Mouse (Mus musculus) ES-Bruce4 (cell line): ENCODE data around the gene En2. TPM values are rescaled to one million over a fixed set of nuclear protein-coding genes. Genes with fewer than 3 reads are reported as not detected.

Experiments used
- H3K27ac ChIP-seq: 2 replicates; pipeline ENCODE4 v1.5.1; 2012; ENCODE audit warnings: low read length, inconsistent platforms; ENCODE audit not compliant: insufficient read depth
- H3K27me3 ChIP-seq: 2 replicates; pipeline ENCODE4 v1.6.1; 2012; ENCODE audit warnings: mild to moderate bottlenecking, low read length, inconsistent platforms; ENCODE audit not compliant: control insufficient read depth, poor library complexity, insufficient read depth, severe bottlenecking
- H3K36me3 ChIP-seq: 2 replicates; pipeline ENCODE4 v1.6.1; 2012; ENCODE audit warnings: inconsistent platforms, mild to moderate bottlenecking, low read length, moderate library complexity; ENCODE audit not compliant: control insufficient read depth, poor library complexity, insufficient read depth, severe bottlenecking
- H3K4me1 ChIP-seq: one replicate; pipeline ENCODE4 v1.8.1; 2011; ENCODE audit warnings: low read length; ENCODE audit not compliant: control insufficient read depth, insufficient read depth
- H3K4me3 ChIP-seq: 2 replicates; pipeline ENCODE4 v1.5.1; 2011; ENCODE audit warnings: low read depth, mild to moderate bottlenecking, low read length
- H3K9ac ChIP-seq: 2 replicates; pipeline ENCODE4 v1.6.1; 2012; ENCODE audit warnings: low read depth, mild to moderate bottlenecking, inconsistent platforms; ENCODE audit not compliant: poor library complexity, severe bottlenecking
- H3K9me3 ChIP-seq: replicated peaks from 2 replicates; pipeline ENCODE4 v1.6.1; 2012; ENCODE audit warnings: mild to moderate bottlenecking, low read length, inconsistent platforms; ENCODE audit not compliant: control insufficient read depth, poor library complexity, insufficient read depth, severe bottlenecking
- CTCF ChIP-seq: IDR thresholded peaks from one replicate; pipeline ENCODE4 v1.8.1; 2011; ENCODE audit warnings: low read depth, low read length
- EP300 ChIP-seq: IDR thresholded peaks from 2 replicates; pipeline ENCODE4 v1.6.1; 2011; ENCODE audit warnings: low read depth, low read length; ENCODE audit not compliant: insufficient read depth
- POLR2A ChIP-seq: IDR thresholded peaks from one replicate; pipeline ENCODE4 v1.8.1; 2011; ENCODE audit warnings: low read length; ENCODE audit not compliant: insufficient read depth
- polyA plus RNA-seq: library from polyadenylated mRNA; stranded (reverse); fragments of >200 nt; gene quantifications from 2 replicates; pipeline ENCODE4 v1.2.4, GENCODE M21; 2011; ENCODE audit warnings: low read depth; ENCODE audit not compliant: missing spikeins, insufficient read depth, insufficient read length

The En2 gene
- polyA plus RNA-seq, 1 experiment = 1.6 TPM

- Histone ChIP-seq H3K27me3 (peaks cover 6% of the 10 kb centered on the region; the same call in 1 of the 2 replicates), H3K36me3 (no peaks in the 10 kb centered on the region), H3K27ac (no peak overlapping the region), H3K9ac (no peak overlapping the region), H3K4me3 (no peak overlapping the region), H3K4me1 (peaks cover 5% of the 10 kb centered on the region), H3K9me3 (no peaks in the 10 kb centered on the region)
- no peak for TF ChIP-seq CTCF
- TF ChIP-seq POLR2A = no peak
- no peak for TF ChIP-seq EP300
These were observed 8.6 kb downstream of the En2 start for GRCm38 (mm10) chr5:28174086-28174485.

- Histone ChIP-seq H3K36me3 (no peaks in the 10 kb centered on the region), H3K27me3 (peaks cover 6% of the 10 kb centered on the region; the same call in 1 of the 2 replicates), H3K9ac (peak overlapping the region; percentile 34), H3K27ac (no peak overlapping the region), H3K9me3 (no peaks in the 10 kb centered on the region), H3K4me3 (peak overlapping the region; percentile 24; the same call in 1 of the 2 replicates), H3K4me1 (peaks cover 5% of the 10 kb centered on the region)
- TF ChIP-seq CTCF (no peak), POLR2A (no peak), EP300 (no peak)
These were observed 9.5 kb downstream of the En2 start for GRCm38 (mm10) chr5:28174876-28175569.

GRCm38 (mm10) chr5:28175570-28175919, 10.1 kb downstream of the En2 start:
- Histone ChIP-seq H3K9ac (peak overlapping the region; percentile 34), H3K4me3 (peak overlapping the region; percentile 24; the same call in 1 of the 2 replicates), H3K9me3 (no peaks in the 10 kb centered on the region), H3K27me3 (peaks cover 6% of the 10 kb centered on the region; the same call in 1 of the 2 replicates), H3K27ac (no peak overlapping the region), H3K4me1 (peaks cover 5% of the 10 kb centered on the region), H3K36me3 (no peaks in the 10 kb centered on the region)
- no peak for TF ChIP-seq EP300

- Histone ChIP-seq H3K4me3 (no peak overlapping the region), H3K27ac (no peak overlapping the region)
These were observed 10.5 kb downstream of the En2 start for GRCm38 (mm10) chr5:28176023-28176422.

GRCm38 (mm10) chr5:28176585-28176984, 11.1 kb downstream of the En2 start:
- Histone ChIP-seq H3K27me3 (peaks cover 6% of the 10 kb centered on the region; the same call in 1 of the 2 replicates), H3K36me3 (no peaks in the 10 kb centered on the region), H3K9ac (no peak overlapping the region), H3K4me3 (no peak overlapping the region), H3K9me3 (no peaks in the 10 kb centered on the region), H3K4me1 (peaks cover 5% of the 10 kb centered on the region), H3K27ac (no peak overlapping the region)
- TF ChIP-seq POLR2A = no peak
- TF ChIP-seq EP300 = peak; percentile 67; the same call in 1 of the 2 replicates

More at GRCm38 (mm10) chr5:28176023-28176422, 10.5 kb downstream of the En2 start:
- H3K36me3 ChIP-seq = no peaks in the 10 kb centered on the region
- no peaks in the 10 kb centered on the region for H3K9me3 ChIP-seq
- peaks cover 5% of the 10 kb centered on the region for H3K4me1 ChIP-seq
- TF ChIP-seq CTCF = no peak
- TF ChIP-seq POLR2A = no peak
- no peak for TF ChIP-seq EP300
- peaks cover 6% of the 10 kb centered on the region; the same call in 1 of the 2 replicates for H3K27me3 ChIP-seq
- no peak overlapping the region for H3K9ac ChIP-seq

- H3K9ac ChIP-seq = no peak overlapping the region
- H3K36me3 ChIP-seq = no peaks in the 10 kb centered on the region
- H3K4me1 ChIP-seq = peaks cover 5% of the 10 kb centered on the region
- H3K9me3 ChIP-seq = no peaks in the 10 kb centered on the region
- no peak for TF ChIP-seq EP300
- no peak for TF ChIP-seq POLR2A
- TF ChIP-seq CTCF = no peak
- 0 out of 2 replicates have a peak, but pooled peaks cover 3% of the 10 kb centered on the region for H3K27me3 ChIP-seq
- H3K27ac ChIP-seq = no peak overlapping the region
- H3K4me3 ChIP-seq = no peak overlapping the region
These were observed 12.8 kb downstream of the En2 start for GRCm38 (mm10) chr5:28178322-28178721.
